Mouse (Mus musculus) cerebellum, adult 2 months (tissue): ENCODE data around the gene Slc12a1. TPM values are rescaled to one million over a fixed set of nuclear protein-coding genes. Genes with fewer than 3 reads are reported as not detected.

Experiments
- DNase-seq, 2 experiments: peaks; one replicate each; pipeline ENCODE4 v3.0.0; 2021
- H3K27ac ChIP-seq: fragments of 200-500 bp; 2 replicates; pipeline ENCODE4 v1.5.1; 2012; ENCODE audit warnings: low read length, control low read depth, inconsistent platforms; ENCODE audit not compliant: insufficient read depth
- H3K27me3 ChIP-seq: fragments of 200-500 bp; 2 replicates; pipeline ENCODE4 v1.6.1; 2012; ENCODE audit warnings: inconsistent platforms, mild to moderate bottlenecking, low read length, moderate library complexity; ENCODE audit not compliant: control insufficient read depth, insufficient read depth
- H3K4me1 ChIP-seq: fragments of 200-500 bp; 2 replicates; pipeline ENCODE4 v1.6.1; 2011; ENCODE audit warnings: low read length; ENCODE audit not compliant: control insufficient read depth, insufficient read depth
- H3K4me3 ChIP-seq: fragments of 200-500 bp; replicated peaks from 2 replicates; pipeline ENCODE3; 2011; ENCODE audit warnings: mild to moderate bottlenecking, low read depth, low read length, control low read depth; ENCODE audit not compliant: insufficient read depth
- CTCF ChIP-seq: fragments of 200-500 bp; IDR thresholded peaks from 2 replicates; pipeline ENCODE4 v1.5.1; 2011; ENCODE audit warnings: low read depth, mild to moderate bottlenecking, control low read depth, low read length, moderate library complexity, borderline replicate concordance; ENCODE audit not compliant: insufficient read depth
- POLR2A ChIP-seq: fragments of 200-500 bp; IDR thresholded peaks from 2 replicates; pipeline ENCODE4 v1.6.1; 2011; ENCODE audit warnings: low read length, control low read depth, borderline replicate concordance; ENCODE audit not compliant: insufficient read depth
- WGBS: fragments of 180-500 bp; shearing (Covaris S2); methylation state at CpG from one replicate; pipeline ENCODE4 v1.1.7; 2018; 5-methylcytosine and 5-hydroxymethylcytosine counted together
- polyA plus RNA-seq: library from polyadenylated mRNA; depleted of rRNA; stranded (reverse); fragments of >200 nt; gene quantifications from 2 replicates; pipeline ENCODE4 v1.2.3, GENCODE M21; 2012; rRNA removed

Slc12a1 gene
- polyA plus RNA-seq, 1 experiment, result 0.07 TPM

- Histone ChIP-seq H3K4me1 (no peaks in the 10 kb centered on the region), H3K27ac (no peak overlapping the region), H3K4me3 (no peak overlapping the region), H3K27me3 (no peaks in the 10 kb centered on the region)
- WGBS, result 6% methylated on average over 5 of the region's 5 CpGs
- TF ChIP-seq POLR2A (no peak), CTCF (peak; percentile 31; the same call in 1 of the 2 replicates)
- no peak for DNase-seq
These were observed 110.8 kb downstream of the Slc12a1 start for GRCm38 (mm10) chr2:125263056-125263455.

- no peaks in the 10 kb centered on the region for H3K27me3 ChIP-seq
- TF ChIP-seq CTCF (no peak), POLR2A (no peak)
- H3K4me1 ChIP-seq, result no peaks in the 10 kb centered on the region
- WGBS, result 26% methylated on average over 9 of the region's 9 CpGs
- H3K27ac ChIP-seq, result no peak overlapping the region
- no peak overlapping the region for H3K4me3 ChIP-seq
- DNase-seq, result no peak
These were observed 111.4 kb downstream of the Slc12a1 start for GRCm38 (mm10) chr2:125263753-125264152.

GRCm38 (mm10) chr2:125268876-125269275 is 116.6 kb downstream of the Slc12a1 start:
- WGBS, result 85% methylated on average over 1 of the region's 1 CpGs
- H3K4me1 ChIP-seq, result no peaks in the 10 kb centered on the region
- no peak for DNase-seq
- H3K4me3 ChIP-seq, result no peak overlapping the region
- H3K27me3 ChIP-seq, result no peaks in the 10 kb centered on the region
- H3K27ac ChIP-seq, result no peak overlapping the region
- TF ChIP-seq CTCF (no peak), POLR2A (no peak)

GRCm38 (mm10) chr2:125275617-125276016 is 123.3 kb downstream of the Slc12a1 start:
- Histone ChIP-seq H3K27me3 (no peaks in the 10 kb centered on the region), H3K27ac (no peak overlapping the region), H3K4me1 (no peaks in the 10 kb centered on the region), H3K4me3 (no peak overlapping the region)
- no peak for TF ChIP-seq POLR2A
- no peak for TF ChIP-seq CTCF
- DNase-seq, result no peak
- 75% methylated on average over 5 of the region's 5 CpGs for WGBS

- H3K27ac ChIP-seq, result no peak overlapping the region
- WGBS, result 94% methylated on average over 5 of the region's 5 CpGs
- no peak overlapping the region for H3K4me3 ChIP-seq
- no peaks in the 10 kb centered on the region for H3K4me1 ChIP-seq
- H3K27me3 ChIP-seq, result no peaks in the 10 kb centered on the region
- no peak for DNase-seq
- TF ChIP-seq CTCF, result no peak
- no peak for TF ChIP-seq POLR2A
These were observed 124.4 kb downstream of the Slc12a1 start for GRCm38 (mm10) chr2:125276692-125277091.

GRCm38 (mm10) chr2:125278474-125278873 is 126.2 kb downstream of the Slc12a1 start:
- no peaks in the 10 kb centered on the region for H3K4me1 ChIP-seq

More at GRCm38 (mm10) chr2:125278474-125278873, 126.2 kb downstream of the Slc12a1 start:
- no peaks in the 10 kb centered on the region for H3K27me3 ChIP-seq
- no peak for DNase-seq
- no peak overlapping the region for H3K27ac ChIP-seq
- H3K4me3 ChIP-seq, result no peak overlapping the region
- TF ChIP-seq CTCF (no peak), POLR2A (no peak)
- WGBS, result 55% methylated on average over 7 of the region's 7 CpGs

Other genes starting within 250 kb of the Slc12a1 start
- 0.70 and 2.2 TPM in 2 replicates for gene Slc24a5, start 84.4 kb upstream of the Slc12a1 start, polyA plus RNA-seq
- 80.7 and 86.2 TPM in 2 replicates for gene Myef2, start 28.8 kb upstream of the Slc12a1 start, polyA plus RNA-seq
- gene Ctxn2, start 15.8 kb upstream of the Slc12a1 start, polyA plus RNA-seq, result 7.6 and 11.2 TPM in 2 replicates
- gene Dut, start 94.7 kb downstream of the Slc12a1 start, polyA plus RNA-seq, result 42.6 and 44.8 TPM in 2 replicates